Mouse (Mus musculus): ENCODE measurements around the gene Tbx6. TPM values are rescaled to one million over a fixed set of nuclear protein-coding genes. Genes with fewer than 3 reads are reported as not detected.

Gene Tbx6
- total RNA-seq, 2 experiments from 2014 or later = 0.54 to 1.0 TPM

DNA sequence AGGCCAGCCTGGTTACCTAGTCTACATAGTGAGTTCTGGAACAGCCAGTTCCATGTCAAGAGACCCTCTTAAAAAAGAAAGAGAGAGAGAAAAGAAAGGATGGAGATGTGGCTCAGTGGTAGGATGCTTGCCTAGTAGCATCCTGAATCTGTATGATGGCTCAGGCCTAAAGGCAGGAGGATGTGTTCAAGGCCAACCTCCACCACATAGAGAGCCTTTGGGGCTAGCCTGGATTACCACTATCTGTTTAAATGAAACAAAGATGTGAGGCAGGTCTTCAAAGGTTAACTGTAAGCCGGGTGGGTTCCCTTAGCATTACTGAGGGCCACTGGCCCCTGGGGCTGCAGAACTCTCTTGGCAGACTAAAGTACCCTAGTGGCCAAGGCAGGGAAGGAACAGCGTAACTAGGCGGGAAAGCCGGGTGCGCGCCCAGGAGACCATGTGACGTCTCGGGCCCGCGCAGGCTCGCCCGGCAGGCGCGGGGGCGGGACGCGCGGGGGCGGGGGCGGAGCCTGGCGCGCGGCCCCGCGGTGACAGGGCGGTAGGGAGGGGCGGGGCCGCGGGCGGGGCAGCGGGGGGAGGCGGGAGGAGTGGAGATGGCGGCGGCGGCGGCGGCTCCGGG is 22.1 kb upstream of the Tbx6 start, which contains the start of gene Mapk3:
TSS of gene Mapk3 (plus strand) at position 552 of the 622 bp plus-strand sequence.
- peak within 1 kb of the TSS; percentile 92 for H3K27ac ChIP-seq
- DNase-seq (ENCODE audit: low spot score in 2 of 2) = peak; percentile 82 to 88
- H3K4me3 ChIP-seq = peak within 1 kb of the TSS; percentile 61
- peak; percentile 83 for TF ChIP-seq CTCF (conservative IDR thresholded peaks at IDR 0.05)

GRCm38 (mm10) chr7:126759672-126760390 is 21.5 kb upstream of the Tbx6 start:
- DNase-seq (ENCODE audit: low spot score in 2 of 2) = no peak
- TF ChIP-seq CTCF (conservative IDR thresholded peaks at IDR 0.05) = no peak
- peak overlapping the region; percentile 61 for H3K4me3 ChIP-seq
- H3K27ac ChIP-seq = peak overlapping the region; percentile 92

GRCm38 (mm10) chr7:126760391-126760802 is 20.9 kb upstream of the Tbx6 start:
- no peak for TF ChIP-seq CTCF (conservative IDR thresholded peaks at IDR 0.05)
- Histone ChIP-seq H3K27ac (peak overlapping the region; percentile 92), H3K4me3 (peak overlapping the region; percentile 61)
- DNase-seq (ENCODE audit: low spot score in 2 of 2) = no peak

- no peak for TF ChIP-seq CTCF (conservative IDR thresholded peaks at IDR 0.05)
These were observed 20.3 kb upstream of the Tbx6 start for GRCm38 (mm10) chr7:126760956-126761355.

GRCm38 (mm10) chr7:126761529-126762067 is 19.7 kb upstream of the Tbx6 start:
- TF ChIP-seq CTCF (conservative IDR thresholded peaks at IDR 0.05) = no peak
- DNase-seq (ENCODE audit: low spot score in 2 of 2) = no peak
- Histone ChIP-seq H3K27ac (peak overlapping the region; percentile 92), H3K4me3 (peak overlapping the region; percentile 61; the same call in 1 of the 2 replicates)

More at GRCm38 (mm10) chr7:126760956-126761355, 20.3 kb upstream of the Tbx6 start:
- Histone ChIP-seq H3K4me3 (peak overlapping the region; percentile 61), H3K27ac (peak overlapping the region; percentile 92)
- DNase-seq (ENCODE audit: low spot score in 2 of 2) = no peak

GRCm38 (mm10) chr7:126762471-126763008 is 18.7 kb upstream of the Tbx6 start:
- DNase-seq (ENCODE audit: low spot score in 2 of 2) = peak; percentile 64 to 85
- Histone ChIP-seq H3K4me3 (peak overlapping the region; percentile 38), H3K27ac (peak overlapping the region; percentile 92)
- TF ChIP-seq CTCF (conservative IDR thresholded peaks at IDR 0.05) = no peak

GRCm38 (mm10) chr7:126765540-126765939 is 15.7 kb upstream of the Tbx6 start:
- H3K4me3 ChIP-seq = no peak overlapping the region
- no peak for DNase-seq (ENCODE audit: low spot score in 2 of 2)
- TF ChIP-seq CTCF (conservative IDR thresholded peaks at IDR 0.05) = no peak
- H3K27ac ChIP-seq = no peak overlapping the region

DNA sequence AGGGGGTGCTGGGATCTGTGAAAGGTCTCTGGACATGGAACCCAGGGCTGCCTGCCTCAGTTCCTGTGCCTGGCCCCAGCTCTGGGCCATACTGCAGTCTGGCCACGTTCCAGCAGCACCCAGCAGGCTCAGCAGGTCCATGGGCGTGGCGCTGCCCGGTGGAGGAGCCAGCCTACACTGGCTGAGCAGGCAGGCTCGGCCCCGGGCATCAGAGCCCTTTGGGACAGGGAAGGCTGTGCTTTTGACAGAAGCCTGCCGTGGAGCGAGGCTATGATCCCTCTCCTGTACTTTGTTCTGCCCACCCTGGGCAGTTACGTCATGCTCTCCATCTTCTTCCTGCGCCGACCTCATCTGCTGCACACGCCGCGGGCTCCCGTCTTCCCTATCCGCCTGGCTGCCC is 15.1 kb upstream of the Tbx6 start, which contains the start of gene Gdpd3:
TSS of gene Gdpd3 (plus strand) at position 134 of the 400 bp plus-strand sequence.
- no peak within 1 kb of the TSS for H3K27ac ChIP-seq
- no peak for DNase-seq (ENCODE audit: low spot score in 2 of 2)
- no peak within 1 kb of the TSS for H3K4me3 ChIP-seq
- no peak for TF ChIP-seq CTCF (conservative IDR thresholded peaks at IDR 0.05)

DNA sequence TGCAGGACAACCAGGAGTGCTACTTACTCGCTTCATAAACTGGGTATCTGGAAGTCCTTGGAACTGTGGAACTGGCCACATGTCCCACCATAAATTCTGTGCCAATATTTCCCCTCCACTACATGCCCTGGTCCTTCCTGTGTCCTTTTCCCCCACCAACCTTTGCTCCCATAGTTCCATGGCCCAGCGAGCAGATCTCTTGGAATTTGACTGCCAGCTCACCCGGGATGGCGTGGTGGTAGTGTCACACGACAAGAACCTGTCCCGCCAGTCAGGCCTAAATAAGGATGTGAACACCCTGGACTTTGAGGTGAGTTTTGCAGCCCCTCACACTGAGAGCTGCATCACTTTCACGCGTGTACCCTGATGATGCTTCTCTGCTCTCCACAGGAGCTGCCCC is 14.3 kb upstream of the Tbx6 start:
- H3K4me3 ChIP-seq = no peak overlapping the region
- H3K27ac ChIP-seq = no peak overlapping the region
- DNase-seq (ENCODE audit: low spot score in 2 of 2) = no peak
- no peak for TF ChIP-seq CTCF (conservative IDR thresholded peaks at IDR 0.05)

DNA sequence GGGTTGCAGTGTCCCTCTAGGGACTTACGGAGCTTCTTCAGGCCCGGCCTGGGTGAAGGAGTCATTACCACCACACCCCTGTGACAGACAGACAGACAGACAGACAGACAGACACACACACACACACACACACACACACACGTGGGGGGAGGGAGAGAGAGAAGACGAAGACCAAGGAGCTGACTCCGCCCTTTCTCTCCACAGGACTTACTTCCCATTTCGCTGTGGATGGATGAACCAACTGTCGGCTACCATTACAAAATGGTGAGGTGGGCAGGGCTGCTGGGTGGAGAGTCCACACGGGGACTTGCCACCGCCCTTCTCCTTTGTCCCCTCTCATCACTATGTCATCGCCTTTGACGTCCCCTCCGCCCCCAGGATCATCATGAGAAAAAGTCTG is 10.5 kb upstream of the Tbx6 start:
- no peak for DNase-seq (ENCODE audit: low spot score in 2 of 2)
- Histone ChIP-seq H3K27ac (no peak overlapping the region), H3K4me3 (no peak overlapping the region)
- no peak for TF ChIP-seq CTCF (conservative IDR thresholded peaks at IDR 0.05)

DNA sequence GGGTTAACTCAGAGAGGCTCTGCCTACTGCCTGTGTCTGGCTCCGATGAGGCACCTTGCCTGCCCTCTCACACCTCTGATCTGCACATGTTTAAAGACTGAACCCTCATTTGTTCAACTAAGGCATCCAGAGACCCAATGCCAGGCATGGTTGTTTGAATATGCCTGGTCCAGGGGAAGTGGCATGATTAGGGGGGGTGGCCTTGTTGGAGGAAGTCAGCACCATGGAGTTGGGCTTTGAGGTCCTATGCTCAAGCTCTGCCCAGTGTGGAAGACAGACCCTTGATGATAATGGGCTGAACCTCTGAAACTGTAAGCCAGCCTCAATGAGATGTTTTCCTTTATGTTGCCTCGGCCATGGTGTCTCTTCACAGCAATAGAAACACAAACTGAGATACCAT is 7.9 kb upstream of the Tbx6 start:
- H3K4me3 ChIP-seq = no peak overlapping the region
- no peak overlapping the region for H3K27ac ChIP-seq
- no peak for TF ChIP-seq CTCF (conservative IDR thresholded peaks at IDR 0.05)
- no peak for DNase-seq (ENCODE audit: low spot score in 2 of 2)

GRCm38 (mm10) chr7:126774463-126774862 is 6.8 kb upstream of the Tbx6 start:
- no peak for TF ChIP-seq CTCF (conservative IDR thresholded peaks at IDR 0.05)
- Histone ChIP-seq H3K4me3 (no peak overlapping the region), H3K27ac (0 out of 2 replicates have a peak overlapping the region, but pooled peaks have one; percentile 36)
- no peak for DNase-seq (ENCODE audit: low spot score in 2 of 2)

Data from layer of hippocampus, adult 2 months (tissue).